ENCODE assay signal across 8 mouse cellular contexts in genomic region chr6:128445761-128446535, GRCm38 (mm10). TPM values are rescaled to one million over a fixed set of nuclear protein-coding genes. Genes with fewer than 3 reads are reported as not detected.
A peak's percentile ranks its signal among the peaks of the same experiment; 100 is the strongest.
DNase-seq lines count a peak whose midpoint lies in the region; ATAC-seq lines count a peak whose summit lies in the region.

No protein-coding gene starts in this region.

- no peak overlapping the region for H3K27ac ChIP-seq in liver, embryonic 12.5 days

- H3K9ac ChIP-seq in liver, embryonic 12.5 days, result no peak overlapping the region

- 0 out of 2 replicates have a peak overlapping the region, but pooled peaks have one; percentile 2 for H3K4me3 ChIP-seq in liver, embryonic 12.5 days

- no peaks in the 10 kb centered on the region for H3K9me3 ChIP-seq in liver, embryonic 12.5 days (replicated peaks)

- H3K4me1 ChIP-seq in liver, embryonic 12.5 days, result peaks cover 16% of the 10 kb centered on the region

- peak; percentile 23 for DNase-seq in thymus, postnatal 25 days
- no peak for DNase-seq in thymus, adult 18-20 months
- DNase-seq in cerebellum, adult 9-10 months, result peak; percentile 75
- peak; percentile 30 to 44 for DNase-seq in frontal cortex, postnatal 36 days (ENCODE audit: low spot score in 2 of 2)
- DNase-seq in induced T-regulatory cell, adult 2 months (ENCODE audit: low read depth), result peak; percentile 43
- DNase-seq in spleen, postnatal 14 days (ENCODE audit: low spot score in 2 of 2), result no peak

- peak overlapping the region; percentile 52 for H3K4me2 ChIP-seq in liver, embryonic 12.5 days

- peak; percentile 62; the same call in 1 of the 2 replicates for ATAC-seq in liver, embryonic 12.5 days
- peak; percentile 65; the same call in 1 of the 2 replicates for ATAC-seq in monocyte, adult 5-6 weeks (replicated peaks; ENCODE audit: insufficient number of reproducible peaks, low FRiP score, low TSS enrichment, poor library complexity, severe bottlenecking)

- H3K36me3 ChIP-seq in liver, embryonic 12.5 days, result no peaks in the 10 kb centered on the region

- H3K27me3 ChIP-seq in liver, embryonic 12.5 days (replicated peaks), result peaks cover 5% of the 10 kb centered on the region; the same call in 1 of the 2 replicates

- WGBS in liver, embryonic 12.5 days (ENCODE audit: insufficient replicate concordance), result 15% methylated on average over 14 of the region's 14 CpGs

RNA-seq across cellular contexts. Expression of gene Fkbp4, which starts 7.5 kb away (rescaled TPM):
- polyA plus RNA-seq in liver, embryonic 12.5 days (2016; fragmentation: Nextera tagmentation; extraction: Ambion mirVana), result 332 and 346 TPM in 2 replicates
- total RNA-seq in monocyte, adult 5-6 weeks (2017), result 70.0 to 110 TPM (median 79.4 TPM) in 3 replicates

RNA-seq across cellular contexts. Expression of gene Itfg2, which starts 21.2 kb away (rescaled TPM):
- 18.5 and 20.3 TPM in 2 replicates for polyA plus RNA-seq in liver, embryonic 12.5 days (2016; fragmentation: Nextera tagmentation; extraction: Ambion mirVana)
- 13.7 to 16.8 TPM (median 16.1 TPM) in 3 replicates for total RNA-seq in monocyte, adult 5-6 weeks (2017)

RNA-seq across cellular contexts. Expression of gene Nrip2, which starts 46.9 kb away (rescaled TPM):
- 1.3 and 1.6 TPM in 2 replicates for polyA plus RNA-seq in liver, embryonic 12.5 days (2016; fragmentation: Nextera tagmentation; extraction: Ambion mirVana)
- total RNA-seq in monocyte, adult 5-6 weeks (2017), result not detected in 3 replicates

Comparison
In these comparisons a context has a peak if more than half of its experiments do, and no peak if none do; other contexts are left out.
1. DNase-seq: peak in thymus, postnatal 25 days (single experiment), cerebellum, adult 9-10 months (single experiment), frontal cortex, postnatal 36 days (2 of 2) and induced T-regulatory cell, adult 2 months (single experiment); none in thymus, adult 18-20 months (0 of 2) and spleen, postnatal 14 days (0 of 2).